Mouse (Mus musculus) heart, adult 2 months (tissue): ENCODE measurements around the gene Akap9.

Experiments
- CTCF ChIP-seq: fragments of 200-600 bp; IDR thresholded peaks from 2 replicates; pipeline ENCODE4 v1.8.1; 2022; ENCODE audit warnings: antibody characterized with exemption, mild to moderate bottlenecking, moderate library complexity
- POLR2A ChIP-seq: fragments of 200-500 bp; IDR thresholded peaks from 2 replicates; pipeline ENCODE4 v1.6.1; 2011; ENCODE audit warnings: mild to moderate bottlenecking, low read depth, low read length, control low read depth; ENCODE audit not compliant: insufficient read depth

DNA sequence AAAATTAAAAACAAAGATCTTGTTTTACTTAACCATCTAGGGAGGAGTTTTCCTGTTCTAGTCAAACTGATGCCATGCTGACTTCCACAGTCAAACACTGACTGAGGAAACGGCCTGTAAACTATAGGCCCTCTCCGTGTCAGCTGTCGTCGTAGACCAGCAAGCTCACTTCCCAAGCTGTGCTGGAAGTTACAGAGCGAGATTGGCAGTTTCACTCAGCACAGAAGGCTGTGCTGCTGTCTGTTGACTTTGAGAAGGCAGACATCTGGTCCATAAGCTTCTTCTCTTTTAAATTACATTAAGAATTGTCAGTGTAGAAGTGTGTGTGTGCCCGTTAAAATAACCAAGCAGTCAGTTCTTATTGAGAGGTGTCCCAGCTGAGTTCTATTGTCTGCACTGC lies 81.7 kb downstream of the Akap9 start:
- TF ChIP-seq CTCF, result no peak
- TF ChIP-seq POLR2A, result no peak
